Mouse (Mus musculus) c-Kit-positive CD71-positive TER-119-negative erythroid progenitor cells, embryonic 14.5 days (primary cell): ENCODE data around the gene Shbg.
"Not testable (repeated sequence)": the region's sequence is repeated elsewhere in the genome, so short reads cannot be mapped to it uniquely, and the experiment has no call there.

ENCODE experiments used
- DNase-seq: peaks from one replicate; pipeline ENCODE4 v3.0.0-alpha.2; 2013; ENCODE audit warnings: low read depth

Shbg gene

DNA sequence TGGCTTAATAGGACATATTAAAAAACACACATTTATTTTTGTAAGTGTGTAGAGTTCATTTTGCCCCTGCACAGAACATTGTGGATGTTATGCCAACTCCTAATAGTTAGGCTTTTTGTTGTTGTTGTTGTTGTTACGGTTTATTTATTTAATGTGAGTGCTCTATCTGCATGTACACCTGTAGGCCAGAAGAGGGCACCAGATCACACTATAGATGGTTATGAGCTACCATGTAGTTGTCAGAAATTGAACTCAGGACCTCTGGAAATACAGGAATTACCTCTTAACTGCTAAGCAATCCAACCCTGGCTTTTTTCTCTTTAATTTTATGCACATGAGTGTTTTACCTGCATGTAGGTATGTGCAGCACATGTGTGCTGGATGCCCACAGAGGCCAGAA lies 12.1 kb upstream of the Shbg start:
- peak; percentile 39 for DNase-seq

DNA sequence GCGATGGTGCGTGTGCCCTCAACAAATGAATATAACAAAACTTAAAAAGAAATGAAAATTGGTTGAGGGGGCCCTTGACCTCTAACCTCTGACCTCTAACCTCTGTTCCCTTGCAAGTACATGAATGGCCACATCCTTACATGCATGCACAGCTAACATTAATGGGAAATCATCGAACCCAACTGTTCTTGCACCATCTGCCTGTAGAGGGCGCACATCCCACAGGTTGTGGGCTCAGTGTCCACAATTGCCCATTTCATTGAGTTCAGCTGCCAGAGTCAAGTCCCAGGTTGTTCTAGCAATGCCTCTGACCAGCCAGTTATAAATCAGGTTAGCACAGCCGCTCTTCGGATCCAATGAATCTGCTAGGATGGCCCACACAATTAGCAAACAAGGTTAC lies 10.6 kb upstream of the Shbg start:
- DNase-seq = peak; percentile 81

GRCm38 (mm10) chr11:69624339-69624738 lies 6.6 kb upstream of the Shbg start:
- not testable (repeated sequence) for DNase-seq

GRCm38 (mm10) chr11:69623006-69623405 lies 5.3 kb upstream of the Shbg start:
- DNase-seq = no peak

- DNase-seq = no peak
These were observed 4.7 kb upstream of the Shbg start for GRCm38 (mm10) chr11:69622406-69622805.

- DNase-seq = no peak
These were observed 4.0 kb upstream of the Shbg start, which contains the start of gene Sat2 for GRCm38 (mm10) chr11:69621571-69622268. TSS of gene Sat2 (plus strand) at chr11:69622024.

GRCm38 (mm10) chr11:69620394-69621081 lies 2.8 kb upstream of the Shbg start:
- DNase-seq = no peak

DNA sequence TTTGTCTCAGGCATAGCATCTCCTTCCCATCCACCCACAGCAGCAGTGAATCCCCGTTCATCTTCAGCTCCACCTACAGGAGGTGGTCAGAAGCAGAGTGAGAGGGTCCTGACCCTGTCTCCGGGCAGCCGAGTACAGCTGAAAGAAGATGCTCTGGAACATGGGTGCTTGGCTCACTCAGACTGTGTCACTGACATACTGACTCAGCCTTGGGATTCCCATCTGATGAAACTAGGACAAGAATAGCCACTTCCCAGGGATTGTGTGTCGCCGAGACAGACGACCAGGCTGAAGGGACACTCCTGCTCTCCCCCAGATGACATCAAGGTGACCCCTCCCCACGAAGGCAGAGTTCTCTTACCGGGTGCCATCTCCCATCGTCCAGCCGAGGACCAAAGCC lies 924 bp downstream of the Shbg start:
- DNase-seq = no peak

GRCm38 (mm10) chr11:69614257-69614588 lies 3.5 kb downstream of the Shbg start:
- not testable (repeated sequence) for DNase-seq

DNA sequence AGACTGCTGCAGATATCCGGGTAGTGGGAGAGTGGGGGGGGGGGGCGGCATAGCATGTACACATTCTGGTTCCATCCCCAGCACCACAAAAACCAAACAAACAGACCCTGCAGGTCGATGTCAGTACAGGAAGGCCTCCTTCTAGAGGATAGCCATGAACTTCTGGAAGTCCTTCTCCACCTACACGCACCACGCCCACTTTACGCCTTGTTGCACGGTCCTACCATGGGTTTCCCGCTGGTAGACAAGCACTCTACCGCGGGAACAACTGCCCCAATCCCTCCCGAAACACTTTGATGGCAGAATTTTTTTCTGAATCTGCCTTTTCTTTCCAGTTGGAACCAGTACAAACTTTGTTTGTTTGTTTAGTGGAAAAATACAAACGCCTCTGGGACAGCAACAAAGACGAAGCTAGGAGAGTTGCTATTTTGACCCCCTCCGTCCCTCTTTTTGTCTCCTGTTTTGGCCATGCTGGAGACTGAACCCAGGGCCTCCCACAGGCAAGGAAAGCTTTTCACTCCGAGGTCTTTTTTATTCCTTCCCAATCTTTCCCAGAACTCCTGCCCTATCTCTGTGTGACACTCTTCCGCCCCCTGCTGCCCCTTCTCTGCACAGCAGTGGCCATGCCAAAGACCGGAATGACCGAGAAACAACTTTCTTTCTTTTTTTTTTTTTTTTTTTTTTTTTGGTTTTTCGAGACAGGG lies 4.0 kb downstream of the Shbg start:
- DNase-seq = no peak

GRCm38 (mm10) chr11:69610899-69611298 lies 6.8 kb downstream of the Shbg start:
- no peak for DNase-seq

DNA sequence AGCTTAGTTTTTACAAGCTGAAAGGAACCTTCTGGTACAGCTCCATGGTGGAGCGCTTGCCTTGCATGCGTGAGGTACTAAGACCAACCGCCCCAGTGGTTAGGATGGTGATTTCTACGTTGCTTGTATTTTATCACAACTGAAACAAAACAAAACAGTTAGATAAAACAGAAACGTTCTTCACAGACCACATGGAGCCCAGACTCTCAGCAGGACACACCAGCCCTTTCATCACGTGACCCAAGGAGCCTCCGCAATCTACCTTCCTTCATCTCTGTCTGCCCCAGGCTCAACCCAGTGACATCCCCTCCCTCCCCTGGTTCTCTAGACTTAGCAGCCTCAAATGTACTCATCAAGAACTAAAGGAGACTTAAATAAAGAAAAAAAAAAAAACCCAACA lies 8.3 kb downstream of the Shbg start:
- no peak for DNase-seq

DNA sequence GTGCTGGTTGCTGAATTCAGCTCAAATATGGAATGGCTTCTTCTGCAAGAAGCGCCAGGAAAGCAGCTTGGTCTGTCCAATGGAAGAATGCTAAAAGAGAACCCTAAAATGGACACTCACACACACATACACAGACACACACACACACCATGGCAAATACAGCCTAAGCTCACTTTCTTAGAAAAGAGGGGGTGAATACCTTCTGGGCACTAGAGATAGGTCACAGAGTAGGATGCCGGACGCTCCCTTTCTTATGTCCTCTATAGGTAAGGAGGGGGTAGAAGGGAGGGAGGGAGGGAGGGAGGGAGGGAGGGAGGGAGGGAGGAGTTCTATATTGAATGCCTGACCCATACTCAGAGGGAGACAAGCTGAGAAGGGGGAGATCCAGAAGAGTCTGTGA lies 9.2 kb downstream of the Shbg start:
- DNase-seq = no peak

DNA sequence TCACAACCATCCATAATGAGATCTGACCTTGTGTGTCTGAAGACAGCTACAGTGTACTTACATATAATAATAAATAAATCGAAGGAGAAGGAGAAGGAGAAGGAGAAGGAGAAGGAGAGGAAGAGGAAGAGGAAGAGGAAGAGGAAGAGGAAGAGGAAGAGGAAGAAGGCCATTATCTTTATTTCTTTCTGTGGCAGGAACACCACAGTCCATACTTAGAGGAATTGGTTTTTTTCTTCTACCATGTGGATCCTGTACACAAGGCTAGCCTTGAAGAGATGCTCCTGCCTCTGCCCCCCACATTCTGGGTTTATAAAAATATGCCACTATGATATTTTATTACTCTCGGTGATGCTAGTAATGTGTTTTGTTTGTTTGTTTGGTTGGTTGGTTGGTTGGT lies 10.9 kb downstream of the Shbg start:
- no peak for DNase-seq

DNA sequence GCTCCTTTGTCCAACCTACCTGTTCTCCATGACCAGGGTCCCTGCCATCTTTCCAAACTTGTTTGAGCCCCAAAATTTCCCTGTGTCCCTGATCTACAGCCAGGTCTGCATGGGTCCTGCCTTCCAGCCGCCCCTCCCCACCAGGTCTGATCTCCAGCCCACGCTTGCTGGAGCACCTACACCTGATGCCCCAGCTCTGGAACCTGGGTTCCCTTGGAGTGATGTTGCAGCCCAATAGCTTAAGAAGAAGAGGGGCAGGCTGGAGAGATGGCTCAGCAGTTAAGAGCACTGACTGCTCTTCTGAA lies 11.3 kb downstream of the Shbg start:
- DNase-seq = no peak

DNA sequence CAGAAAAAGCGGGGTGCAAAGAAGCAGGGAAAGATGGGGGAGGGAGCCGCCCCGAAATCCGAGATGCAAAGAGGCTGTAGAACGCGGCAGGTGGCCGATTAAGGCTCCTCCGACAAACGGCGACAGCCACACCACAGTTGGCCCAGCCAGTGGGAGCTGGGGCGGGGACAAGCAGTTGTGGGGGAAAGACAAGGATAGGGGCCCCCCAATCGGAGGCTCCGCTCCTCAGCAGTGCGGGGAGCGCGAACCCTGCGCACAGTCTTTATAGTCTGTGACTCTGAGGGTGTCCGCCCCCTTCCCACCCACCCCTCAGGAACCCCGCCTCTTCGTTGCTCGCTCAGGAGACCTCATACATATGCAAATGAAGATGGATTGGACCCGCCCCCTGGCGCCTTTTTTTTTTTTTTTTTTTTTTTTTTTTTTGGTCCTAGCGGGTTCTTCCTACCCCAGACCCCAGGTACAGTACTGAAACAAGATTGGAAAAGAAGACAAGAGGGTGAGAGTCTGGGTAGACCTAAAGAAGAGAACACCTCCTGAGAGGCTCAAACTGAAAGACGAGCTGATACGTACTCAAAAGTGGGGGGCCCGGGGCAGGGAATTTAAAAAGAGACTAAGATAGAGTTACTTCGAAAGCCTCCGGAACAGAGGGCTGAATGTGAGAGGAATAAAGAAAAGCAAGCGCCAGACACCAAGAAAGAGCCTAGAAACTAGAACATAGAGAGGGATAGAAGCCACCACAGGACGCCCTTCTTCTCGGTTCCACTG lies 11.8 kb downstream of the Shbg start, which contains the start of gene Atp1b2:
Gene Atp1b2 (minus strand): TSS at position 217 of the 765 bp plus-strand sequence.
- peak; percentile 93 for DNase-seq

- DNase-seq = no peak
These were observed 12.7 kb downstream of the Shbg start for GRCm38 (mm10) chr11:69604795-69605664.

DNA sequence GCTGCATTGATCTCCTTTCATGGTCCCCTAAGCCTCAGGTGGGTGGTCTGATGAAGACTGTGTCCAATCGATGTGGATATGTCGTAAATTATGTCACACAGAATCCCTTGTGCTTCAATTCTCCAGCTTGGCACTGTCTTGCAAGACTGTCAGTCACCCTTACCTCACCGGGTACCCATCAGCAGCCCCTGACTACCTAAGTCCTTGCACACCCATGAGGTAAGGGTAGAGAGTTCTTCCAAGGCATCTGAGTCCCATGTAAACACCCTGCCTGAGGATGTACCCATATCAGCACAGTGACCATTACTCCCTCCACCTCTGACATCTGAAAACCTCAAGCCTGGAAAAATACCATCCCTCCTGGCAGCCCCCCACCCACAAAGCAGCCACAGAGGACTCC lies 13.4 kb downstream of the Shbg start:
- no peak for DNase-seq

DNA sequence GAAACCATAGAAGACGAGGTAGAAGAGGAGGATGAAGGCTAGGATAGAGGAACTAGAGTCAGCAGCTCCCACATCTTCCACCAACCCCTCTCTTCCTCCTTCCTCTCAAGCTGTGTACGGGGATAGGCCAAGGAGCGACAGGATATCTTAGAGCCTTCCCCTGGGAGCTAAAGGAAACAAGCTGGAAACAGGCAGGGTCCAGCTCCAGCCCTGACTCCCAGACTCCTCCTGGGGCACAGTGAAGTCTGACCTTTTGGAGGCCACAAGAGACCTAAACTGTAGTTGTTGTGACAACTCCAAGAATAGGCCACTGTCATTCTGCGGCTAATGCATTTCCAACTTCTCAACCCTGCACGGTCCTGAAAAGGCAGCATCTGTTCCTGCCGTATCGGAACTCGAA lies 14.2 kb downstream of the Shbg start:
- no peak for DNase-seq

DNA sequence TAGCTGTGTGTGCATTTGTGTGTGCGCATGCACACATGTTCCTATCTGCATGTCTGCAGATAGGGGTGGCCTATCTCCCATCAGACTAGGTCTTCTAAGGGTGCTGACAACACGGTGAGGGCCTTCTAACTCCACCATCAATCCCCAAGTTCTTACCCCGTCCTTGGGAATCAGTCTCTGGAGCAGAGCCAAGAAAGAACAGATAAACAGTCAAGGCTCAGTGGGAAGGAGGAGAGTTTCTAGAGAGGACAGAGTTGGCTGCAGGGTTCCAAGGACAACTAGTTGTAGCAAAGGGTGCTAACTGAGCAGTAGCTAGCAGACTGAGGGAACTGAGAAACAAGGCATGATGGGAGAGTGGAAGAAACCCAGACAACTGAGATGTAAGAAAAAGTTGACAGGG lies 15.9 kb downstream of the Shbg start:
- no peak for DNase-seq

- no peak for DNase-seq
These were observed 17.6 kb downstream of the Shbg start for GRCm38 (mm10) chr11:69600098-69600497.

- no peak for DNase-seq
These were observed 18.3 kb downstream of the Shbg start for GRCm38 (mm10) chr11:69599436-69599835.
